ENCODE assay signal across 16 mouse cellular contexts in the genomic region with DNA sequence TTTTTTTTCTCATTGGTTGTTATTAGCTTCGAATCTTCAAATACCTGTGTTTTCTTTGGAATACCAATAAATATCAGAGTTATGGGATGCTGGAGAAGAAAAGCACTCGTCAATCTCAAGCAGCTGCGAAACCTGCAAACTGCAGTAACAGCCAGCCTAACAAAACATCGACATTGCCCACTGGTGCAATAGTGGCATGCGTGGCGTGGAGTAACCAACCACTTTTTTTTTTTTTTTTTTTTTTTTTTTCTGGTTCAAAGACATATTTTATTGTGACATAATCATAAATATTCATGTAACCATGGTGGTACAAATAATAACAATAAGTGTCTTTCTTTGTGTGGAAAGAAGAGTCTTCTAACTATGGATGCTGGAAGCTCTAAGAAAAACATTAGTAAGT.
"Had no signal": no experiment of that assay in that cellular context is flagged by ENCODE, and none has a peak within 500 bp of the region (broad histone marks: within the 10 kb centered on the region; RNA-seq: fewer than 3 reads in every experiment).

No protein-coding gene starts in this region.

- H3K4me1 ChIP-seq: neural tube, embryonic 13.5 days; neural tube, embryonic 15.5 days; stomach, embryonic 15.5 days had no signal

- H3K9me3 ChIP-seq: neural tube, embryonic 15.5 days; stomach, embryonic 15.5 days had no signal

- H3K4me3 ChIP-seq: neural tube, embryonic 13.5 days; neural tube, embryonic 15.5 days; stomach, embryonic 15.5 days had no signal

- H3K27ac ChIP-seq: neural tube, embryonic 13.5 days; neural tube, embryonic 15.5 days; stomach, embryonic 15.5 days; stomach, postnatal 0 days had no signal

- H3K36me3 ChIP-seq: neural tube, embryonic 13.5 days; neural tube, embryonic 15.5 days; stomach, embryonic 15.5 days had no signal

- DNase-seq: retina, postnatal 1 day; right cerebral cortex, adult 18-20 months; right cerebral cortex, postnatal 14 days; right cerebral cortex, postnatal 25 days; right cerebral cortex, postnatal 4 days; spleen, adult 18-20 months; thymus, adult 18-20 months; thymus, adult 2 months; thymus, postnatal 14 days; thymus, postnatal 25 days; thymus, postnatal 36 days; thymus, postnatal 4 days had no signal

- H3K9ac ChIP-seq: neural tube, embryonic 13.5 days; neural tube, embryonic 15.5 days; stomach, embryonic 15.5 days had no signal
